Mouse (Mus musculus): ENCODE data around the gene Pparg.

The Pparg gene

GRCm38 (mm10) chr6:115464661-115465060 lies 103.9 kb downstream of the Pparg start:
- no peak for DNase-seq

- no peak for DNase-seq
Measured at GRCm38 (mm10) chr6:115465463-115465862, 104.7 kb downstream of the Pparg start.

GRCm38 (mm10) chr6:115465876-115466275 lies 105.1 kb downstream of the Pparg start:
- DNase-seq: no peak

- DNase-seq: no peak
Measured at GRCm38 (mm10) chr6:115466601-115467000, 105.8 kb downstream of the Pparg start.

GRCm38 (mm10) chr6:115469666-115470581 lies 109.2 kb downstream of the Pparg start:
- DNase-seq: no peak

GRCm38 (mm10) chr6:115471956-115472355 lies 111.2 kb downstream of the Pparg start:
- no peak for DNase-seq

- DNase-seq: no peak
Measured at GRCm38 (mm10) chr6:115477081-115477695, 116.4 kb downstream of the Pparg start.

GRCm38 (mm10) chr6:115479963-115480321 lies 119.2 kb downstream of the Pparg start:
- DNase-seq: no peak

- DNase-seq: no peak
Measured at GRCm38 (mm10) chr6:115480322-115481017, 119.7 kb downstream of the Pparg start.

GRCm38 (mm10) chr6:115481018-115481354 lies 120.2 kb downstream of the Pparg start:
- no peak for DNase-seq

GRCm38 (mm10) chr6:115481603-115482002 lies 120.9 kb downstream of the Pparg start:
- no peak for DNase-seq

GRCm38 (mm10) chr6:115485635-115486034 lies 124.9 kb downstream of the Pparg start:
- no peak for DNase-seq

- no peak for DNase-seq
Measured at GRCm38 (mm10) chr6:115489831-115490230, 129.1 kb downstream of the Pparg start.

GRCm38 (mm10) chr6:115492952-115493613 lies 132.3 kb downstream of the Pparg start:
- peak; percentile 55 for DNase-seq

- DNase-seq: no peak
Measured at GRCm38 (mm10) chr6:115493824-115494223, 133.1 kb downstream of the Pparg start.

GRCm38 (mm10) chr6:115499540-115499939 lies 138.8 kb downstream of the Pparg start:
- peak; percentile 52 for DNase-seq

GRCm38 (mm10) chr6:115500234-115500633 lies 139.5 kb downstream of the Pparg start:
- DNase-seq: no peak

GRCm38 (mm10) chr6:115501131-115501530 lies 140.4 kb downstream of the Pparg start:
- no peak for DNase-seq

GRCm38 (mm10) chr6:115503038-115503437 lies 142.3 kb downstream of the Pparg start:
- DNase-seq: no peak

GRCm38 (mm10) chr6:115503549-115504159 lies 142.9 kb downstream of the Pparg start:
- DNase-seq: no peak

GRCm38 (mm10) chr6:115504160-115504558 lies 143.4 kb downstream of the Pparg start:
- DNase-seq: no peak

GRCm38 (mm10) chr6:115504915-115505314 lies 144.2 kb downstream of the Pparg start:
- peak; percentile 27 for DNase-seq

- no peak for DNase-seq
Measured at GRCm38 (mm10) chr6:115506425-115506824, 145.7 kb downstream of the Pparg start.

All from layer of hippocampus, adult 9-11 months (tissue).